Mouse (Mus musculus): ENCODE measurements at regions not wholly inside any gene's neighbourhood (a gene's known extent, or its start where the extent isn't known, plus 50 kb on each side); places are given as distances from the start of the nearest gene placed in this dataset.
"Not testable (repeated sequence)": the region's sequence is repeated elsewhere in the genome, so short reads cannot be mapped to it uniquely, and the experiment has no call there.

- no peak for DNase-seq (ENCODE audit: low read depth)
These were observed 150.8 kb upstream of the Fam3c start for GRCm38 (mm10) chr6:22506871-22507270.

- DNase-seq (ENCODE audit: low read depth): no peak
These were observed 141.3 kb upstream of the Fam3c start for GRCm38 (mm10) chr6:22497306-22497705.

DNA sequence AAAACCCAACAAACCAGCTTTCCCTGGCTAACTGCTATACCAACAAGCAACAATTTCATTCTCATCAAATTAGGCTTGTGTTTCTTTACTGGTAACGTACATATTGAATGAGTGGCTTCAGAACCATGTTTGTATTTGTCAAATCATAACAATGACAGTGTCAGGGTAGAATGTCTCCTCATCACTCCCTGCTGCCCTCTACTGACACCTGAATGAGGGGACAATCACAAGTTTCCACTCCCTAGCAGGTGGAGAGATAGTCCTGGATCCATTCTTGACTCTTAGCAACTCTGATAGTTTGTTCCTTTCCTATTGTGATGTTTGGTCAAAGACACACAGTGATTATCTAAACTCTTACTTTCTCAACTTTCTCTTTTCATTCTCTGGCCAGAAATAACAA lies 140.4 kb upstream of the Fam3c start:
- no peak for DNase-seq (ENCODE audit: low read depth)

DNA sequence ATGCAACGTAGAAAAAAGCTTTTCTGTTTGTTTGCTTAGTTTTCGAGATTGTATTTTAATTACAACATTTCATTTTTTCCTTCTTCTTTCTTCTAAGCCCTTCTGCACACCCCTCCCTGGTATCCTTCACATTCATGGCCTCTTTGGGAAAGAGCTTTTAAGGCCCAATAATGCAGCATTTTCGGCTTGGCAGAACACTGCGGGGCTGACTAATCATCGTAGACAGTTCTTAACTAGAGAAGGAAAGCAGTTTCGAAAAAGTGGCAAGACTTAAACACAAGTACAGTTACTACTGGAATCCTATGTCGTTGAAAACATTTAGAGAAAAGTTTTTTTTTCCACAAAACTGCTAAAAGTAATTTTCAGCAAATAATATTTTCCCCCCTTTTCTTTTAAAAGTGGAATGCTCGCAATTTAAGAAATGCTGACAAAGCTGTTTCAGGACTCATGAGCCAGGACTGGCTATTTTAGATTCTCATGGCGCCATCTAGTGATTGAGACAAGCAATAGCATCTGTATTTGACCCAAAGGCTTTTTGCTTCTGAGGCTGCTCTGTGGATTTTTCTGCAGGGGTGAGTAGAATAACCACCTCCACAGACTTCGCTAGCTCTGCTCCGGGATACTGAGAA lies 137.7 kb upstream of the Fam3c start:
- DNase-seq (ENCODE audit: low read depth): peak; percentile 23

- no peak for DNase-seq (ENCODE audit: low read depth)
These were observed 136.9 kb upstream of the Fam3c start for GRCm38 (mm10) chr6:22492896-22493295.

DNA sequence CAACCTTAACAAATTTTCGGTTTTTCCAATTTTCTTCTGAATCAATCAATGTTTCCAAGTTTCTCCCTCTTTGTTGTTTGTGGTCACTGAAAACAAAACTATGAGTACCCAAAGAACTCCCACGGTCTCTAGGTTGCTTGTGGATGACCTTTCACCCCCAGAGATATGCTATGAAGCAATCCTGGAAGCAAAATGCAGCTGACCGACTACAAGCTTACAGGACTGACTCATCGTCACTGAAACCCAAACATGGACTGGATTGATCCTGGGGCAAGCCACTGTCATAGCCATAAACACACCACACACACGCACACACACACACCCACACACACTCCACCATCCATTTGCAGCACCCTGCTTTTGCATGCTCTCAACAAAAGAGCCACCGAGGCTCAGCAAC lies 134.7 kb upstream of the Fam3c start:
- no peak for DNase-seq (ENCODE audit: low read depth)

DNA sequence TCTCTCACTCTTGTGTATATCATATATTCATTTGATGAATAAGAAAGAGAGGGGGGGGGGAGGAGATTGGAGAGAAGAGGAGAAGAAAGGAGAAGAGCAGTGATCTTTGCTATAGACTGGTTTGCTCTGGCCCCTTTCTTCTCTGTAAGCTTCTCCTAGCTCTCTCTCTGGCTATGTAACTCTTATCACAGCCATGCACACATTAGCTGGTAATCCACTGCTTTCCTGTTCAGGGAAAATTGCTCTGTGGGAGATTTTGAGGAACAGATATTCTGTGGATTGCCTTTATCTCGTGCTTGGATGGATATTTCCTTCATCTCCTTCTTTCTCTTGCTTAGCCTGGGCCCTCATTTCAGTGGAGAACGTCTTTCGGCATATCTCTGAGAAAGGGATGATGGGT lies 131.4 kb upstream of the Fam3c start:
- no peak for DNase-seq (ENCODE audit: low read depth)

GRCm38 (mm10) chr6:22485828-22486518 lies 129.9 kb upstream of the Fam3c start:
- no peak for DNase-seq (ENCODE audit: low read depth)

GRCm38 (mm10) chr6:22482257-22482656 lies 126.2 kb upstream of the Fam3c start:
- DNase-seq (ENCODE audit: low read depth): not testable (repeated sequence)

DNA sequence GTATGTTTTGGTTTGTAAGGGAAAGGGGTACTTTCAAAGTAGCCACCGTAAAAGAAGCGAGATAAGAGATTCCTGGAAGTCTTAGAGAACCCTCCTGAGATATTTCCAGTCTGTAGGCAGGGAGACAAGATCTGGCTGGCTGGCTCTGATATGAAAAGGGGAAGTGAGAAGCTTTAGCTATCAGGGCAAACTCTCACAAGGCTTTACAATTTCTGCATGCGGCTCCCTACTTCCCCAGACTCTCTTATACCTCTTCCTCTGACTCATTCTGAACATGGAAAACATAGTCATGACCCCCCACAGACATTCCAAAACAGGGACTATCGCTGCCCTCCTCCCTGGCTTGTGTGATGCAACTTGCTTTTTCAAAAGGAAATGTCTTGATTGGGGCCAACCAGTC lies 118.6 kb upstream of the Fam3c start:
- no peak for DNase-seq (ENCODE audit: low read depth)

GRCm38 (mm10) chr6:22474011-22474410 lies 118.0 kb upstream of the Fam3c start:
- DNase-seq (ENCODE audit: low read depth): no peak

DNA sequence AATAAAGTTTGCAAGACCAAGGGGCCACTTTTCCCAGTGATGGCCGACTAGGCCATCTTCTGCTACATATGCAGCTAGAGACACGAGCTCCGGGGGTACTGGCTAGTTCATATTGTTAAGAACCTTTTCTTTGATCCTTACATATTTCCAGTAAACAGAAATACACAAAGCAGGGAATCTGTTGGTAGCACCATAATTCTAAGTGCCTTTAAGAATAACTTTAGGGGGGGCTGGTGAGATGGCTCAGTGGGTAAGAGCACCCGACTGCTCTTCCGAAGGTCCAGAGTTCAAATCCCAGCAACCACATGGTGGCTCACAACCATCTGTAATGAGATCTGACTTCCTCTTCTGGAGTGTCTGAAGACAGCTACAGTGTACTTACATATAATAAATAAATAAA lies 116.4 kb upstream of the Fam3c start:
- DNase-seq (ENCODE audit: low read depth): not testable (repeated sequence)

DNA sequence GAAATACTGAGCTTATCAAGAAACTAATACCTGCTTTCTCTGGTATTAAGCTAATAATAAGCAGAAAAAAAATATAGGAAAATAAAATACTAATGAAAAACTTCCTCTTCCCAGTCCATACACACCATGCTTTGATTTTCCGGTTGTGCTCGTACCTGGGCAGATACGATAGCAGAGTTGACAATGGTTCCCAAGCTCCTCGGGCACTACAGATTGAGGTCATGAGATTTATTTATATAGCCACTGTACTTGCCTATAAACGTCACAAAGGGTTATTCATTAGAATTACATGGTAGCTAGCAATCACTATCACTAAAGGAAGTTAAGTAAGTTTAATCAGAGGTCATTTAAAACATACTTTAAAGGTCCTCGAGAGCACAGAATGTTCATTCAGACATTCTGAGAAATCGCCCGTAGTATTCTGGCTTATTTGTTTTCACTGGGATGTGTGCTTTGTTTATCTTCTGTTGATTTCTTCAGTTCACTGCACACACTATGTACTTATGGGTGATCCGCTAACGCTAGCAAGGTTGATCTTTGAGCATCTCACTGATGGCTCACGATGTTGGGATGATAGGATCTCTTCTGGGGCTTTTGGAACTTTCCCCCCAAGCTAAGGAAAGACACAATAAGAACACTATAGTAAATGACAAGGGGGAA lies 111.4 kb upstream of the Fam3c start:
- no peak for DNase-seq (ENCODE audit: low read depth)

DNA sequence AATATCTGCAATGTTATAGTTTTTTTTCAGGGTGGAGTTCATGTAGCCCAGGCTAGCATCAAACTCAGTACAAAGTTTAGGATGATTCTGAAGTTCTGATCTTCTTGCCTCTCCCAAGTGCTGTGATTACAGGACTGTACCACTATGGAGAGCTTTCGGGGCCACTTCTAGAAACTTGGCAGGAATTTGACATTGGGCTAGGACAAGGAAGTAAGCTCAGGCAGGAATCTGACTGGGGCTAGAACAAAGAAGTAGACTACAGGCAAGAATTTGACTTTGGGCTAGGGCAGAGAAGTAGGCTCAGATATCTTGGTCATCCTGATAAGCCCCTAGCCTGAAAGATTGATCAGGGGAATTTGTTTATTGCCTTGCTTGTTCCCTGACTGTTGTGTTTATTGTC lies 109.9 kb upstream of the Fam3c start:
- DNase-seq (ENCODE audit: low read depth): no peak

DNA sequence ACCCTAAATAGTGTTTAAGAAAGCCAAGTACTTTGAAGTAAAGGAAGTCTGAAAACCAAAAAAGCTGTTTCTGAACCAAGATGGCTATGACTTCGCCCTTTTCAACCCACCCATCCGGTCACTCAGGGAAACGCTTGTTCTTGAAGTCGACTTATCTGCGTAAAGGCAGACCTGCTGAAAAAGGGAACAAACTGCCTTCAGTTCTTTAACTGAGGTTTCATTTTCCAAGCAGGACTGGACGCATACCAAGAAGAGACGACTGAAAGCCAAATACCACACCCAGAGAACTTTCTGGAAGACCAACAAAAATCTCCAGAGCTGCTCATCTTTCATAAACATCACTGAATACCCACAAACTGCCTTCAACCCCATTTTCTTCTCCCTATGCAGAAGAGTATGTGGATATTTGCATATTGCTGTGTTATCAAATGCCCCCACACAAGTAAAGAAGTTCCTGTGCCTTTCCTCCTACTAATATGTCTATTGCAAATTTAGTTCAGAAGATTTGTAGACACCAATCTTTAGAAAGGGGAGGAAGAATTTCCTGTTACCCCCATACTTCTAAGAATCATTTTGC lies 103.5 kb upstream of the Fam3c start:
- no peak for DNase-seq (ENCODE audit: low read depth)

GRCm38 (mm10) chr6:22452203-22452602 lies 96.2 kb upstream of the Fam3c start:
- DNase-seq (ENCODE audit: low read depth): no peak

DNA sequence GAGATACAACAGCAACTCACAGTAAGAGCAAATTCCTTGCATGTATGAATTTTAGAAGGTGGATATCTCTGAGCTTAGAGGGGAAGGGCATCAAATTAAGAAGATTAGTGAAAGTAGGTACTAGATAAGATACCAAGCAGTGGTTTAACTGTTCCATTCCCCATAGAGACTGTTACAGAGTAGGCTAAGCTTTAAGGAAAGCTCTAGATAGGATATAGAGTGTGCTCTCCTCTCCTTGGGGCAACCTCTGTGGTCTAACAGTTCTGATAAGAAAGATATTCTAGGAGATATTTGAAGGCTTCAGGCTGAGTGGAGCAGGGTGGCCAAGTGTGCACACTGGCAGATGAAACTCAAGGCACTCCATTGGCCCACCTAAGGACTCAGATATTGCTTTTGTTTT lies 94.5 kb upstream of the Fam3c start:
- DNase-seq (ENCODE audit: low read depth): no peak

DNA sequence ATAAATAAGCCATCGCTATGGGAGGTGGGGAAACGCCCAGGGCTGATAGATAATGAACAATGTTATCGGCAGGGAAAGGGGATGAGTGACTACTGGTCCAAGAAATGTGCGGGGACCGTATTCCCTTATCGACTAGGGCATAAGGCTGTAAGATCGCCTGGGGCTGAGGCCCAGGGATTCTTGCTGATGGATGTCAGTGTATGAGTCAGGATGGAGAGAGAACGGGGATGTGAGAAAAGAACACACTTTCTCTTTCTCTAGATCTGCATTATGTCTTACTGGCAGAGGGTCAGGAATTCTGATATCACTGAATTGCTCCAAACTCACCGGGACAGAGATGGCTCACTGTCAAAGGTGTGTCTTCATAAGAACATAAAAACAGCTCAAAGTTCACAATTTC lies 92.9 kb upstream of the Fam3c start:
- no peak for DNase-seq (ENCODE audit: low read depth)

GRCm38 (mm10) chr6:22447636-22448035 lies 91.6 kb upstream of the Fam3c start:
- no peak for DNase-seq (ENCODE audit: low read depth)

DNA sequence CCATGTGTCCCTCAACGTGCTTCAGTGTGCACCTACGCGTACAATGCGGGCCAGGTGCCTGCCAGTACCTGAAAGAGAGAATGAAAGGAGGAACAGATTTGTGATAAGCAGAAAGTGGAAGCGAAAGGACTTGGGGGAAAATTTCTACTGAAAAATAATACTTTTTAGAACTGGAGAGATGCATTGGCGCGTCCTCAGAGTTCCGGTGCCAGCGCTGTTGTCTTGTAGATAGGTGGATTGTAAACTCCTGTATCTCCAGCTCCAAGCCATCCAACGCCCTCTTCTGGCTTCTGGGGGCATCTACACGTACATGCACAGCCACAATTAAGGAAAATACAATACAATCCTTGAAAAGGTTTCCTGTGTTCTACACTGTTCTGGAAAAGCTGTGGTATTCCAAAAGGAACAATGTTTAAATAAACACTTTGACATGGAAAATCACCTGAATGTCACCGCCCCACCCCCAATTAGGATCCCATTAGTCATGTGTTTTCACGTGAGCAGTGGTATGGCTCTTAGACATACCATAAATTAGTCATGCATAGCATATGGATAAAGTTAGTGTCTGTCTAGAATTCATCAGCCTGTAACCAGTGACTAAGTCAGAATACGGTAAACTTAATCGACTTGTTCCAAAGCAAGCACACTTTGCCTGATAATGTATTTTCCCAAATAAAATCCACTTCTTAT lies 90.7 kb upstream of the Fam3c start:
- DNase-seq (ENCODE audit: low read depth): no peak

GRCm38 (mm10) chr6:22444856-22445255 lies 88.8 kb upstream of the Fam3c start:
- not testable (repeated sequence) for DNase-seq (ENCODE audit: low read depth)

DNA sequence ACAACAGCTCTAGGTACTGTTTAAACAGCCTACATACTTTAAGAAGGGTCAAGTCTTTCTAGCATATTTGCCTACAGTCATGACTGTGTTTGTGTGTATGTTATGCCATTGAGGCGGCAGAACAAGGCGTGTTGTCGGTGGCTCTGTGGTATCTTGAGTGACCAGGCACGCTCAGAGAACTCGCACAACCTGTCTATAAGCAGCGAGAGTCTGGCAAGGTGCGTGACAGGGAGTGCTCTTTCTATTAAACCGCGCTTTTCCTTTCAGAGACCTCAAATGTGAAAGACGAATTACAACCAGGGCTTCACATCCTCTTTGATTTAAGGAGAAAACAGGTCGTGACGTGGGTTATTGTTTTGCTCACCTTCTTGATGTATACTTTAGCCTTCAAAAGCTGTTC lies 88.2 kb upstream of the Fam3c start:
- DNase-seq (ENCODE audit: low read depth): no peak

- DNase-seq (ENCODE audit: low read depth): no peak
These were observed 87.5 kb upstream of the Fam3c start for GRCm38 (mm10) chr6:22443573-22443972.
